8 mouse cellular contexts compared by ENCODE assay signal in genomic region chr19:33109941-33110371, GRCm38 (mm10).
DNase-seq lines count a peak whose midpoint lies in the region; ATAC-seq lines count a peak whose summit lies in the region.

No protein-coding gene starts in this region.

- ATAC-seq in midbrain, embryonic 13.5 days = peak; percentile 60; the same call in 1 of the 2 replicates
- no peak for ATAC-seq in midbrain, embryonic 16.5 days
- ATAC-seq in neural tube, embryonic 14.5 days (ENCODE audit: low read depth) = peak; percentile 49; the same call in 1 of the 2 replicates

- H3K4me2 ChIP-seq in midbrain, embryonic 13.5 days (replicated peaks) = no peak overlapping the region
- no peak overlapping the region for H3K4me2 ChIP-seq in midbrain, embryonic 16.5 days (ENCODE audit: low read length)
- no peak overlapping the region for H3K4me2 ChIP-seq in neural tube, embryonic 14.5 days (ENCODE audit: low read depth, low read length)

- DNase-seq in gastrocnemius, postnatal 25 days = peak; percentile 64
- peak; percentile 17 to 53 for DNase-seq in kidney, adult 8-10 months
- DNase-seq in ovary, postnatal 14 days (ENCODE audit: low spot score) = no peak
- DNase-seq in cerebellum, adult 9-10 months = no peak
- no peak for DNase-seq in adrenal gland, adult 18-20 months (ENCODE audit: low spot score in 2 of 2)

- H3K9me3 ChIP-seq in midbrain, embryonic 13.5 days = 0 out of 2 replicates have a peak, but pooled peaks cover 2% of the 10 kb centered on the region
- no peaks in the 10 kb centered on the region; the same call in 1 of the 2 replicates for H3K9me3 ChIP-seq in midbrain, embryonic 16.5 days (replicated peaks; ENCODE audit: control insufficient read depth, low read length, poor library complexity, severe bottlenecking)
- H3K9me3 ChIP-seq in neural tube, embryonic 14.5 days (ENCODE audit: control insufficient read depth, low read length) = no peaks in the 10 kb centered on the region

- peaks cover 7% of the 10 kb centered on the region for H3K4me1 ChIP-seq in midbrain, embryonic 13.5 days (replicated peaks)
- H3K4me1 ChIP-seq in midbrain, embryonic 16.5 days (ENCODE audit: control insufficient read depth, insufficient read depth, low read length) = no peaks in the 10 kb centered on the region; the same call in 1 of the 2 replicates
- no peaks in the 10 kb centered on the region for H3K4me1 ChIP-seq in neural tube, embryonic 14.5 days (ENCODE audit: control insufficient read depth, insufficient read depth, low read length)

- no peaks in the 10 kb centered on the region; the same call in 1 of the 2 replicates for H3K27me3 ChIP-seq in midbrain, embryonic 13.5 days
- no peaks in the 10 kb centered on the region for H3K27me3 ChIP-seq in midbrain, embryonic 16.5 days (ENCODE audit: control insufficient read depth, insufficient read depth, low read depth, low read length)
- H3K27me3 ChIP-seq in neural tube, embryonic 14.5 days (ENCODE audit: control insufficient read depth, insufficient read depth, low read length) = no peaks in the 10 kb centered on the region

- no peak overlapping the region for H3K27ac ChIP-seq in midbrain, embryonic 13.5 days
- no peak overlapping the region for H3K27ac ChIP-seq in midbrain, embryonic 16.5 days (ENCODE audit: low read length)
- no peak overlapping the region for H3K27ac ChIP-seq in neural tube, embryonic 14.5 days (ENCODE audit: low read depth, low read length)

- WGBS in midbrain, embryonic 13.5 days = 49% methylated on average over 6 of the region's 6 CpGs
- 45% methylated on average over 6 of the region's 6 CpGs for WGBS in midbrain, embryonic 16.5 days
- 42% methylated on average over 6 of the region's 6 CpGs for WGBS in neural tube, embryonic 14.5 days

- no peak overlapping the region for H3K4me3 ChIP-seq in midbrain, embryonic 13.5 days (replicated peaks)
- H3K4me3 ChIP-seq in midbrain, embryonic 16.5 days (ENCODE audit: low read depth, low read length) = no peak overlapping the region
- H3K4me3 ChIP-seq in neural tube, embryonic 14.5 days (ENCODE audit: low read depth, low read length) = no peak overlapping the region

- H3K36me3 ChIP-seq in midbrain, embryonic 13.5 days = no peaks in the 10 kb centered on the region
- H3K36me3 ChIP-seq in midbrain, embryonic 16.5 days (ENCODE audit: control insufficient read depth, insufficient read depth, low read length) = no peaks in the 10 kb centered on the region
- H3K36me3 ChIP-seq in neural tube, embryonic 14.5 days (ENCODE audit: control insufficient read depth, insufficient read depth, low read length) = no peaks in the 10 kb centered on the region

- H3K9ac ChIP-seq in midbrain, embryonic 13.5 days (replicated peaks) = no peak overlapping the region
- no peak overlapping the region for H3K9ac ChIP-seq in midbrain, embryonic 16.5 days (ENCODE audit: low read depth, low read length)
- H3K9ac ChIP-seq in neural tube, embryonic 14.5 days (replicated peaks; ENCODE audit: low read depth, low read length) = no peak overlapping the region

Comparison
In these comparisons a context has a peak if more than half of its experiments do, and no peak if none do; other contexts are left out.
1. DNase-seq: peak in gastrocnemius, postnatal 25 days (single experiment) and kidney, adult 8-10 months (2 of 2); none in ovary, postnatal 14 days (single experiment), cerebellum, adult 9-10 months (single experiment) and adrenal gland, adult 18-20 months (0 of 2).